In the genomic region with DNA sequence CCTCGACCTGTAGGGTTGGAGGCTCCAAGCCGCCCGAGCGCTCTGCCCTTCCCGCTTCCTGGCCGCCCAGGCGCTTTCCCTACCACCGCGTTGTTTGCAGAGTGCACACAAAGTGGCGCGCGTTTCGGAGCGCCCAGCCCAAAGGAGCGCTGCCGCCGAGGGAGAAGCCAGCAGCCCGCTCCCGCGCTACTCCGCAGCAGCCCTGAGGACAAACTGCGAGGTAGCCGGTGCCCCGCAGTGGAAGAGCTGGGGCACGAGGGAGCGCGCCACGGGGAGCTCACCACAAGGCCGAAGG, we compare ENCODE assay signal across 10 mouse cellular contexts. TPM values are rescaled to one million over a fixed set of nuclear protein-coding genes. Genes with fewer than 3 reads are reported as not detected.
DNase-seq lines count a peak whose midpoint lies in the region; ATAC-seq and TF ChIP-seq lines count a peak whose summit lies in the region.
"Had no signal": no experiment of that assay in that cellular context is flagged by ENCODE, and none has a peak within 500 bp of the region (broad histone marks: within the 10 kb centered on the region; RNA-seq: fewer than 3 reads in every experiment).

No protein-coding gene starts in this region.

- no peaks in the 10 kb centered on the region for H3K36me3 ChIP-seq in kidney, postnatal 0 days (ENCODE audit: insufficient read depth, low read length)
- H3K36me3 ChIP-seq in embryonic facial prominence, embryonic 14.5 days (ENCODE audit: control insufficient read depth, insufficient read depth, low read length) = peaks cover 4% of the 10 kb centered on the region; the same call in 1 of the 2 replicates
- H3K36me3 ChIP-seq in intestine, embryonic 14.5 days (ENCODE audit: control insufficient read depth, insufficient read depth, low read length) = 0 out of 2 replicates have a peak, but pooled peaks cover 2% of the 10 kb centered on the region
- no peaks in the 10 kb centered on the region for H3K36me3 ChIP-seq in neural tube, embryonic 11.5 days (ENCODE audit: control insufficient read depth, insufficient read depth, low read length)

- H3K4me3 ChIP-seq in kidney, postnatal 0 days (replicated peaks; ENCODE audit: low read depth, low read length) = peak overlapping the region; percentile 51
- H3K4me3 ChIP-seq in embryonic facial prominence, embryonic 14.5 days (ENCODE audit: low read depth, low read length) = peak overlapping the region; percentile 61
- peak overlapping the region; percentile 57 for H3K4me3 ChIP-seq in intestine, embryonic 14.5 days (ENCODE audit: low read depth, low read length)
- peak overlapping the region; percentile 43 for H3K4me3 ChIP-seq in neural tube, embryonic 11.5 days (ENCODE audit: low read depth, low read length)

- no peak for ATAC-seq in kidney, postnatal 0 days (replicated peaks; ENCODE audit: low FRiP score, low read depth)
- ATAC-seq in embryonic facial prominence, embryonic 14.5 days (ENCODE audit: low read depth) = no peak
- ATAC-seq in intestine, embryonic 14.5 days (replicated peaks; ENCODE audit: low FRiP score, low TSS enrichment, low read depth) = no peak
- no peak for ATAC-seq in neural tube, embryonic 11.5 days (ENCODE audit: insufficient read depth, low FRiP score, low TSS enrichment)
- no peak for ATAC-seq in granulocyte monocyte progenitor cell, adult 5-6 weeks (replicated peaks; ENCODE audit: poor library complexity, severe bottlenecking)

- H3K4me1 ChIP-seq in kidney, postnatal 0 days (replicated peaks; ENCODE audit: insufficient read depth, low read length) = peaks cover 17% of the 10 kb centered on the region; the same call in 1 of the 2 replicates
- H3K4me1 ChIP-seq in embryonic facial prominence, embryonic 14.5 days (ENCODE audit: control insufficient read depth, insufficient read depth, low read length) = no peaks in the 10 kb centered on the region
- H3K4me1 ChIP-seq in intestine, embryonic 14.5 days (replicated peaks; ENCODE audit: control insufficient read depth, insufficient read depth, low read length) = 0 out of 2 replicates have a peak, but pooled peaks cover 7% of the 10 kb centered on the region
- H3K4me1 ChIP-seq in neural tube, embryonic 11.5 days (ENCODE audit: control insufficient read depth, insufficient read depth, low read length) = peaks cover 4% of the 10 kb centered on the region; the same call in 1 of the 2 replicates

- DNase-seq in kidney, postnatal 0 days (ENCODE audit: low spot score) = peak; percentile 38
- no peak for DNase-seq in kidney, adult 9 months
- no peak for DNase-seq in embryonic facial prominence, embryonic 14.5 days (ENCODE audit: low spot score)
- DNase-seq in intestine, embryonic 14.5 days (ENCODE audit: low spot score) = peak; percentile 81
- no peak for DNase-seq in neural tube, embryonic 11.5 days (ENCODE audit: low spot score)
- DNase-seq in left cerebral cortex, adult 18-20 months (ENCODE audit: low spot score in 2 of 2) = no peak
- no peak for DNase-seq in urinary bladder, adult 18-20 months (ENCODE audit: low spot score in 2 of 2)

- H3K9me3 ChIP-seq in kidney, postnatal 0 days (replicated peaks; ENCODE audit: low read length) = no peaks in the 10 kb centered on the region
- H3K9me3 ChIP-seq in embryonic facial prominence, embryonic 14.5 days (ENCODE audit: control insufficient read depth, low read length) = no peaks in the 10 kb centered on the region
- H3K9me3 ChIP-seq in intestine, embryonic 14.5 days (ENCODE audit: control insufficient read depth, low read length) = no peaks in the 10 kb centered on the region
- no peaks in the 10 kb centered on the region for H3K9me3 ChIP-seq in neural tube, embryonic 11.5 days (ENCODE audit: control insufficient read depth, low read length)

- no peak for TF ChIP-seq CTCF in kidney, postnatal 0 days (IDR thresholded peaks at IDR 0.05; ENCODE audit: low read depth)

- H3K9ac ChIP-seq in kidney, postnatal 0 days (ENCODE audit: low read depth, low read length) = peak overlapping the region; percentile 51; the same call in 1 of the 2 replicates
- peak overlapping the region; percentile 93 for H3K9ac ChIP-seq in embryonic facial prominence, embryonic 14.5 days (ENCODE audit: low read depth, low read length)
- H3K9ac ChIP-seq in intestine, embryonic 14.5 days (ENCODE audit: low read length) = peak overlapping the region; percentile 89
- peak overlapping the region; percentile 74 for H3K9ac ChIP-seq in neural tube, embryonic 11.5 days (ENCODE audit: low read length)

- peaks cover 63% of the 10 kb centered on the region for H3K27me3 ChIP-seq in kidney, postnatal 0 days (ENCODE audit: insufficient read depth, low read length)
- H3K27me3 ChIP-seq in embryonic facial prominence, embryonic 14.5 days (replicated peaks; ENCODE audit: control insufficient read depth, insufficient read depth, low read length) = peaks cover 91% of the 10 kb centered on the region
- H3K27me3 ChIP-seq in intestine, embryonic 14.5 days (replicated peaks; ENCODE audit: control insufficient read depth, insufficient read depth, low read length) = peaks cover 100% of the 10 kb centered on the region
- H3K27me3 ChIP-seq in neural tube, embryonic 11.5 days (ENCODE audit: control insufficient read depth, insufficient read depth, low read length) = peaks cover 97% of the 10 kb centered on the region

- H3K27ac ChIP-seq in kidney, postnatal 0 days = peak overlapping the region; percentile 19; the same call in 1 of the 2 replicates
- peak overlapping the region; percentile 95 for H3K27ac ChIP-seq in embryonic facial prominence, embryonic 14.5 days (replicated peaks; ENCODE audit: low read depth, low read length)
- H3K27ac ChIP-seq in intestine, embryonic 14.5 days (ENCODE audit: low read depth) = peak overlapping the region; percentile 89
- peak overlapping the region; percentile 67 for H3K27ac ChIP-seq in neural tube, embryonic 11.5 days (ENCODE audit: low read depth, low read length)

- H3K4me2 ChIP-seq in kidney, postnatal 0 days (ENCODE audit: low read length) = peak overlapping the region; percentile 69
- H3K4me2 ChIP-seq in embryonic facial prominence, embryonic 14.5 days (ENCODE audit: low read depth, low read length) = peak overlapping the region; percentile 67
- peak overlapping the region; percentile 61 for H3K4me2 ChIP-seq in intestine, embryonic 14.5 days (ENCODE audit: low read length)
- peak overlapping the region; percentile 48 for H3K4me2 ChIP-seq in neural tube, embryonic 11.5 days (ENCODE audit: low read depth)

- under 1% methylated on average over 29 of the region's 29 CpGs for WGBS in kidney, postnatal 0 days
- WGBS in embryonic facial prominence, embryonic 14.5 days = under 1% methylated on average over 21 of the region's 29 CpGs
- under 1% methylated on average over 29 of the region's 29 CpGs for WGBS in intestine, embryonic 14.5 days
- under 1% methylated on average over 29 of the region's 29 CpGs for WGBS in neural tube, embryonic 11.5 days

RNA-seq across cellular contexts. Expression of gene Igf2, which starts 6.0 kb away (rescaled TPM):
- 297 and 337 TPM in 2 replicates for polyA plus RNA-seq in kidney, postnatal 0 days (2015; fragmentation: Nextera tagmentation; extraction: Ambion mirVana)
- polyA plus RNA-seq in embryonic facial prominence, embryonic 14.5 days (2014; fragmentation: Nextera tagmentation; extraction: Ambion mirVana) = 1,478 and 1,518 TPM in 2 replicates
- polyA plus RNA-seq in intestine, embryonic 14.5 days (2014; fragmentation: Nextera tagmentation; extraction: Ambion mirVana) = 960 and 1,030 TPM in 2 replicates
- 316 and 368 TPM in 2 replicates for polyA plus RNA-seq in neural tube, embryonic 11.5 days (2014; fragmentation: Nextera tagmentation; extraction: Ambion mirVana)
- not detected in 2 replicates for total RNA-seq in granulocyte monocyte progenitor cell, adult 5-6 weeks (2014; fragmentation: Nextera tagmentation)
- total RNA-seq in granulocyte monocyte progenitor cell, adult 5-6 weeks (2017) = 2.5 TPM in 1 of 2 replicates, not detected in the other
- 100 to 1,000 TPM; 114 to 115 TPM for total RNA-seq in left cerebral cortex, adult 18-20 months (2021)
- total RNA-seq: megakaryocyte-erythroid progenitor cell, adult 5-6 weeks had no signal

RNA-seq across cellular contexts. Expression of gene Gm49394, which starts 9.1 kb away (rescaled TPM):
- polyA plus RNA-seq in kidney, postnatal 0 days (2015; fragmentation: Nextera tagmentation; extraction: Ambion mirVana) = not detected in 2 replicates
- 0.55 and 0.63 TPM in 2 replicates for polyA plus RNA-seq in embryonic facial prominence, embryonic 14.5 days (2014; fragmentation: Nextera tagmentation; extraction: Ambion mirVana)
- 0.13 and 0.24 TPM in 2 replicates for polyA plus RNA-seq in intestine, embryonic 14.5 days (2014; fragmentation: Nextera tagmentation; extraction: Ambion mirVana)
- polyA plus RNA-seq in neural tube, embryonic 11.5 days (2014; fragmentation: Nextera tagmentation; extraction: Ambion mirVana) = not detected in 2 replicates
- not detected in 2 replicates for total RNA-seq in granulocyte monocyte progenitor cell, adult 5-6 weeks (2014; fragmentation: Nextera tagmentation)
- not detected in 2 replicates for total RNA-seq in granulocyte monocyte progenitor cell, adult 5-6 weeks (2017)
- under 1 TPM in 1 of 2 experiments, not detected in 1; 0.12 TPM for total RNA-seq in left cerebral cortex, adult 18-20 months (2021)
- total RNA-seq: megakaryocyte-erythroid progenitor cell, adult 5-6 weeks had no signal
- polyA plus RNA-seq: cortical plate, adult 2 months had no signal

Comparison
In these comparisons a context has a peak if more than half of its experiments do, and no peak if none do; other contexts are left out.
1. DNase-seq: peak in kidney, postnatal 0 days (single experiment) and intestine, embryonic 14.5 days (single experiment); none in kidney, adult 9 months (single experiment), embryonic facial prominence, embryonic 14.5 days (single experiment), neural tube, embryonic 11.5 days (single experiment), left cerebral cortex, adult 18-20 months (0 of 2) and urinary bladder, adult 18-20 months (0 of 2).
2. H3K27ac ChIP-seq: peak in every context shown above with its lines; median percentile 95 in embryonic facial prominence, embryonic 14.5 days; 89 in intestine, embryonic 14.5 days; 67 in neural tube, embryonic 11.5 days; 19 in kidney, postnatal 0 days.
3. Peak in every context shown above with its lines, with median percentiles within 50 percentile points of each other: H3K4me2 ChIP-seq, H3K4me3 ChIP-seq and H3K9ac ChIP-seq.